Mouse (Mus musculus) E14TG2a.4 (cell line): ENCODE results near the gene Wwox.

Experiments
- CTCF ChIP-seq: conservative IDR thresholded peaks from 2 replicates; pipeline ENCODE4 v1.5.1; 2014; ENCODE audit warnings: low read length
- NANOG ChIP-seq: IDR thresholded peaks from 2 replicates; pipeline ENCODE4 v1.6.1; 2014; ENCODE audit warnings: borderline replicate concordance, low read length, mixed read lengths
- POU5F1 ChIP-seq: IDR thresholded peaks from 2 replicates; pipeline ENCODE4 v1.6.1; 2014; ENCODE audit warnings: low read length, borderline replicate concordance

DNA sequence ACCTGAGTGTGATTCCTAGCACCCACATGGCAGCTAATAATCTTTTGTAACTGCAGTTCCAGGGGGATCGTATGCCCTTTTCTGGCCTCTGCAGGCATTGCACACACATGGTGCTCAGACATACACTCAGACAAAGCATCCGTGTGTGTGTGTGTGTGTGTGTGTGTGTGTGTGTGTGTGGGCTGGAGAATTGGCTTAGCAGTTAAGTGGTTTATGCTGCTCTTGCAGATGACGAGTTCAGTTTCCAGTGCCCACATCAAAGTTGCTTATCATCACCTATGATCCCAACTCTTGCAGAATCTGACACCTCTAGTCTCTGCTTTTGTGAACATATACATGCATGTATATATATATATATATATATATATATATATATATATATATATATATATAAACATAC lies 448.9 kb downstream of the Wwox start:
- no peak for TF ChIP-seq CTCF
- TF ChIP-seq NANOG = no peak
- no peak for TF ChIP-seq POU5F1
